Mouse (Mus musculus) MEL (cell line): Measurements from ENCODE around the gene Nus1. TPM values are rescaled to one million over a fixed set of nuclear protein-coding genes. Genes with fewer than 3 reads are reported as not detected.

Experiments
- DNase-seq: peaks from one replicate; pipeline ENCODE4 v3.0.0; 2011; ENCODE audit warnings: low read depth, low spot score
- H3K27ac ChIP-seq: 2 replicates; pipeline ENCODE4 v1.5.1; 2012; ENCODE audit warnings: low read depth, mild to moderate bottlenecking, control low read depth, low read length, moderate library complexity; ENCODE audit not compliant: control insufficient read depth
- H3K27me3 ChIP-seq, 2 experiments: fragments of 150-350 bp in 1 of 2; sonication (generic) in 1 of 2; 2 replicates each; pipeline ENCODE4 v1.6.1; 2012; ENCODE audit warnings: low read length in 2 of 2, mild to moderate bottlenecking in 2 of 2, improper control_type of control experiment in 1 of 2, moderate library complexity in 1 of 2; ENCODE audit not compliant: insufficient read depth in 2 of 2, control insufficient read depth in 1 of 2
- H3K36me3 ChIP-seq, 2 experiments: 2 replicates each; pipeline ENCODE4 v1.6.1; 2012 to 2014; ENCODE audit warnings: low read length in 2 of 2, improper control_type of control experiment in 1 of 2, inconsistent platforms in 1 of 2, mild to moderate bottlenecking in 1 of 2; ENCODE audit not compliant: insufficient read depth in 2 of 2, control insufficient read depth in 1 of 2
- H3K4me1 ChIP-seq, 2 experiments: fragments of 150-350 bp in 1 of 2; sonication (generic) in 1 of 2; 2 replicates each; pipeline ENCODE4 v1.6.1; 2012; ENCODE audit warnings: low read length in 2 of 2, improper control_type of control experiment in 1 of 2, mild to moderate bottlenecking in 1 of 2; ENCODE audit not compliant: insufficient read depth in 2 of 2, control insufficient read depth in 1 of 2
- H3K4me3 ChIP-seq, 2 experiments: fragments of 150-350 bp in 1 of 2; sonication (generic) in 1 of 2; 2 replicates each; pipeline ENCODE4 v1.5.1; 2012; ENCODE audit warnings: low read depth in 2 of 2, low read length in 2 of 2, mild to moderate bottlenecking in 2 of 2, moderate library complexity in 2 of 2, control low read depth in 1 of 2, improper control_type of control experiment in 1 of 2; ENCODE audit not compliant: control insufficient read depth in 1 of 2, insufficient read depth in 1 of 2
- H3K79me2 ChIP-seq: 2 replicates; pipeline ENCODE4 v1.6.1; 2012; ENCODE audit warnings: mild to moderate bottlenecking, low read length, moderate library complexity; ENCODE audit not compliant: control insufficient read depth, poor library complexity, insufficient read depth
- H3K9ac ChIP-seq: 2 replicates; pipeline ENCODE4 v1.6.1; 2012; ENCODE audit warnings: low read depth, mild to moderate bottlenecking, control low read depth, low read length, moderate library complexity; ENCODE audit not compliant: control insufficient read depth, poor library complexity, severe bottlenecking
- H3K9me3 ChIP-seq: fragments of 150-350 bp; sonication (generic); replicated peaks from 2 replicates; pipeline ENCODE4 v1.6.1; 2012; ENCODE audit warnings: mild to moderate bottlenecking, low read length, improper control_type of control experiment, moderate library complexity; ENCODE audit not compliant: insufficient read depth
- CHD1 ChIP-seq: IDR thresholded peaks from 2 replicates; pipeline ENCODE4 v1.6.1; 2012; ENCODE audit warnings: low read depth, mild to moderate bottlenecking, inconsistent platforms, low read length, improper control_type of control experiment
- E2F4 ChIP-seq: IDR thresholded peaks from 2 replicates; pipeline ENCODE4 v1.6.1; 2011; ENCODE audit warnings: low read depth, low read length, improper control_type of control experiment, borderline replicate concordance
- ELF1 ChIP-seq: IDR thresholded peaks from 2 replicates; pipeline ENCODE4 v1.6.1; 2014; ENCODE audit warnings: low read depth, mild to moderate bottlenecking, inconsistent platforms, low read length, improper control_type of control experiment, moderate library complexity
- ETS1 ChIP-seq: IDR thresholded peaks from 2 replicates; pipeline ENCODE4 v1.6.1; 2012; ENCODE audit warnings: low read depth, mild to moderate bottlenecking, inconsistent platforms, low read length, improper control_type of control experiment, moderate library complexity
- GABPA ChIP-seq: IDR thresholded peaks from 2 replicates; pipeline ENCODE4 v1.6.1; 2012; ENCODE audit warnings: low read depth, mild to moderate bottlenecking, inconsistent platforms, low read length, improper control_type of control experiment, moderate library complexity
- GATA1 ChIP-seq: IDR thresholded peaks from 2 replicates; pipeline ENCODE4 v1.6.1; 2011; ENCODE audit warnings: low read depth, low read length, improper control_type of control experiment
- HCFC1 ChIP-seq: IDR thresholded peaks from 2 replicates; pipeline ENCODE4 v1.6.1; 2012; ENCODE audit warnings: low read depth, mild to moderate bottlenecking, inconsistent platforms, low read length, improper control_type of control experiment, moderate library complexity
- JUND ChIP-seq: IDR thresholded peaks from 2 replicates; pipeline ENCODE4 v1.6.1; 2011; ENCODE audit warnings: low read depth, mild to moderate bottlenecking, improper control_type of control experiment, low read length
- MAFK ChIP-seq: IDR thresholded peaks from 2 replicates; pipeline ENCODE4 v1.6.1; 2011; ENCODE audit warnings: low read depth, mild to moderate bottlenecking, low read length, improper control_type of control experiment, borderline replicate concordance
- MAX ChIP-seq: IDR thresholded peaks from 2 replicates; pipeline ENCODE4 v1.6.1; 2011; ENCODE audit warnings: low read length, improper control_type of control experiment
- MXI1 ChIP-seq: IDR thresholded peaks from 2 replicates; pipeline ENCODE4 v1.6.1; 2011; ENCODE audit warnings: mild to moderate bottlenecking, low read depth, low read length, improper control_type of control experiment
- MYB ChIP-seq: IDR thresholded peaks from 2 replicates; pipeline ENCODE4 v1.6.1; 2011; ENCODE audit warnings: mild to moderate bottlenecking, low read depth, low read length, improper control_type of control experiment
- MYC ChIP-seq: IDR thresholded peaks from 2 replicates; pipeline ENCODE4 v1.6.1; 2011; ENCODE audit warnings: low read depth, mild to moderate bottlenecking, low read length, improper control_type of control experiment, moderate library complexity
- POLR2AphosphoS2 ChIP-seq: IDR thresholded peaks from 2 replicates; pipeline ENCODE4 v1.6.1; 2011; ENCODE audit warnings: low read length, improper control_type of control experiment
- POLR2AphosphoS5 ChIP-seq: IDR thresholded peaks from 2 replicates; pipeline ENCODE4 v1.6.1; 2012; ENCODE audit warnings: low read depth, borderline replicate concordance, mild to moderate bottlenecking, inconsistent platforms, low read length, moderate library complexity, mixed read lengths
- RAD21 ChIP-seq: IDR thresholded peaks from 2 replicates; pipeline ENCODE4 v1.6.1; 2011; ENCODE audit warnings: mild to moderate bottlenecking, low read depth, low read length, improper control_type of control experiment
- RCOR1 ChIP-seq: IDR thresholded peaks from 2 replicates; pipeline ENCODE4 v1.6.1; 2012; ENCODE audit warnings: low read depth, mild to moderate bottlenecking, inconsistent platforms, low read length, improper control_type of control experiment
- SIN3A ChIP-seq: IDR thresholded peaks from 2 replicates; pipeline ENCODE4 v1.6.1; 2012; ENCODE audit warnings: low read length, improper control_type of control experiment, inconsistent platforms
- SMC3 ChIP-seq: IDR thresholded peaks from 2 replicates; pipeline ENCODE4 v1.6.1; 2011; ENCODE audit warnings: low read depth, low read length, improper control_type of control experiment
- TAL1 ChIP-seq: IDR thresholded peaks from 2 replicates; pipeline ENCODE4 v1.6.1; 2012; ENCODE audit warnings: mild to moderate bottlenecking, inconsistent platforms, low read length, moderate library complexity, mixed read lengths
- TBP ChIP-seq: IDR thresholded peaks from 2 replicates; pipeline ENCODE4 v1.8.0; 2011; ENCODE audit warnings: low read depth, low read length, improper control_type of control experiment
- TCF12 ChIP-seq: IDR thresholded peaks from 2 replicates; pipeline ENCODE4 v1.6.1; 2014; ENCODE audit warnings: low read depth, mild to moderate bottlenecking, inconsistent platforms, low read length, improper control_type of control experiment, moderate library complexity
- USF1 ChIP-seq: IDR thresholded peaks from 2 replicates; pipeline ENCODE4 v1.6.1; 2014; ENCODE audit warnings: low read depth, mild to moderate bottlenecking, inconsistent platforms, low read length, improper control_type of control experiment, moderate library complexity
- USF2 ChIP-seq, 2 experiments: IDR thresholded peaks; 2 replicates each; pipeline ENCODE4 v1.6.1; 2011 to 2012; ENCODE audit warnings: improper control_type of control experiment in 2 of 2, low read length in 2 of 2, borderline replicate concordance in 1 of 2, inconsistent platforms in 1 of 2, low read depth in 1 of 2, mild to moderate bottlenecking in 1 of 2; ENCODE audit not compliant: insufficient read depth in 1 of 2
- ZKSCAN1 ChIP-seq: IDR thresholded peaks from 2 replicates; pipeline ENCODE4 v1.6.1; 2012; ENCODE audit warnings: low read depth, mild to moderate bottlenecking, inconsistent platforms, low read length, improper control_type of control experiment, moderate library complexity
- ZMIZ1 ChIP-seq: IDR thresholded peaks from 2 replicates; pipeline ENCODE4 v1.6.1; 2012; ENCODE audit warnings: low read depth, mild to moderate bottlenecking, inconsistent platforms, low read length, improper control_type of control experiment, moderate library complexity
- polyA plus RNA-seq, 2 experiments: library from polyadenylated mRNA; stranded (reverse) in 1 of 2; unstranded in 1 of 2; fragments of >175 nt in 1 of 2; fragments of >200 nt in 1 of 2; gene quantifications; 2 replicates each; pipeline versions ENCODE4 v1.2.1 to v1.2.4; 2012; ENCODE audit warnings: low replicate concordance in 2 of 2, low read depth in 1 of 2; ENCODE audit not compliant: insufficient read length in 2 of 2, insufficient read depth in 1 of 2, missing spikeins in 1 of 2
- total RNA-seq: library from RNA; depleted of rRNA; stranded (reverse); fragments of 300-350 nt; gene quantifications from 2 replicates; pipeline ENCODE4 v1.2.3, GENCODE M21; 2012

The Nus1 gene
- total and polyA plus RNA-seq, 3 experiments: 25.6 to 52.4 (median 43.5) TPM

GRCm38 (mm10) chr10:52463941-52464739 is 46.8 kb downstream of the Nus1 start:
- DNase-seq: no peak
- Histone ChIP-seq H3K79me2 (no peaks in the 10 kb centered on the region), H3K27me3 (no peaks in the 10 kb centered on the region; a peak in 1 of 4 replicates), H3K36me3 (no peaks in the 10 kb centered on the region), H3K4me3 (no peak overlapping the region), H3K9ac (no peak overlapping the region), H3K27ac (no peak overlapping the region), H3K4me1 (no peaks in the 10 kb centered on the region), H3K9me3 (no peaks in the 10 kb centered on the region)
- TF ChIP-seq MAFK (no peak), TBP (no peak), SIN3A (no peak), JUND (no peak), USF1 (no peak), CHD1 (no peak), ZMIZ1 (no peak), E2F4 (no peak), ETS1 (no peak), GABPA (no peak), HCFC1 (no peak), MAX (no peak), MYB (no peak), RAD21 (no peak), RCOR1 (no peak), ELF1 (no peak)

GRCm38 (mm10) chr10:52471520-52471919 is 54.2 kb downstream of the Nus1 start:
- H3K9me3 ChIP-seq: no peaks in the 10 kb centered on the region
- no peaks in the 10 kb centered on the region for H3K4me1 ChIP-seq
- H3K9ac ChIP-seq: no peak overlapping the region
- no peaks in the 10 kb centered on the region for H3K36me3 ChIP-seq
- H3K27ac ChIP-seq: no peak overlapping the region
- DNase-seq: no peak
- H3K4me3 ChIP-seq: no peak overlapping the region
- no peaks in the 10 kb centered on the region for H3K79me2 ChIP-seq
- TF ChIP-seq JUND (no peak), MAX (no peak), USF2 (IDR thresholded peaks at IDR 0.05; ENCODE audit: borderline replicate concordance in 1 of 2, insufficient read depth in 1 of 2, low read depth in 1 of 2, low read length in 2 of 2) (no peak), ZKSCAN1 (no peak), TCF12 (no peak), MYC (no peak), POLR2AphosphoS5 (no peak), E2F4 (no peak), TAL1 (no peak), SMC3 (no peak), MXI1 (no peak), GATA1 (no peak), HCFC1 (no peak), MYB (no peak), RCOR1 (no peak), USF1 (no peak), CHD1 (no peak), POLR2AphosphoS2 (no peak)
- no peaks in the 10 kb centered on the region; a peak in 1 of 4 replicates for H3K27me3 ChIP-seq
